Mouse (Mus musculus) heart, postnatal 0 days (tissue): ENCODE data around the gene Cdyl2.

Source experiments
- CTCF ChIP-seq: IDR thresholded peaks from 2 replicates; pipeline ENCODE4 v1.5.1; 2016; ENCODE audit warnings: antibody characterized with exemption, control low read depth, low read depth
- EP300 ChIP-seq: IDR thresholded peaks from 2 replicates; pipeline ENCODE4 v1.6.1; 2016; ENCODE audit warnings: antibody characterized with exemption, low read depth

GRCm38 (mm10) chr8:116622326-116622725 is 110.5 kb downstream of the Cdyl2 start:
- TF ChIP-seq CTCF = no peak
- no peak for TF ChIP-seq EP300
